Mouse (Mus musculus): Measurements from ENCODE around the gene Igfbp2. TPM values are rescaled to one million over a fixed set of nuclear protein-coding genes. Genes with fewer than 3 reads are reported as not detected.

The Igfbp2 gene
- 0.11 TPM in 1 of 2 replicates, not detected in the other for polyA plus RNA-seq (2012)

DNA sequence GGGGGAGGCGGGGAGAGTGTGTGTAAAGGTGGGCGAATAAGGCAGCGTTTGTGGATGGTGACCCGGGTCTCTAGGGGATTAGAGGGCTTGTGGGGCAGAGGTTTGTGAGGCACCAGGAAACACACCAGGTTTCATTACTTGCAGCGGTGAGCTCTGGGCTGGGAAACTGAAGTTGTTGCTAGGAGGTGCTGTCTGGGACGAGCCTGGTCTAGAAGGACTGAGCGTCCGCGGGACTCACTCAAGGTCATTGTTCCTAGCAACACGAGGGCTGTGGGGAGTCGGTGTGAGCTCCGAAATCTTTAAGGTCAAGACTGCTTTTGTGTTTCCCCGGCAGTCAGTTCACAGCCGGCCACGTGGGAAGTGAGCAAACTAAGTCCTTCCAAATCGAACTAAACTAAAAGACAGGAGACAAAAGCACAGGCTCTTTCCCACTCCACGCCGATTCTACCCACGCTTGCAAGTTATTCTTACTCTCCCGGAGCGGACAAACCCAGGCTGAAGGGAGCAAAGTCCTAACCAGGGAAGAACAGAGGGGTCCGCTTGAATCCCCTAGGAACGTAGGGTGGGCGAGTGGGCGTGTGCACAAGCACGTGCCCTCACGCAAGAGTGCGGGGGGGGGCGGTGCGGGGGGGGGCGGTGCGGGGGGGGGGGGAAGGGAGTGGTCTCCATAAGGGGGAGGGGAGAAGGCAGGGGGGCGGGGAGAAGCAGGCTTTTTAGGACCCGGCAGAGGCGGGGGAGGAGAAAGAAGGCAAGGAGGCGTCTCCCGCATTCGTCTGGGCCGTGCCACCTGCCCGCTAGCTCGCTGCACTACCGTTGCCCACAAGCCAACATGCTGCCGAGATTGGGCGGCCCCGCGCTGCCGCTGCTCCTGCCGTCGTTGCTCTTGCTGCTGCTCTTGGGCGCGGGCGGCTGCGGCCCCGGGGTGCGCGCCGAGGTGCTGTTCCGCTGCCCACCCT is at the start of gene Igfbp2:
Gene Igfbp2, plus strand, starts transcription at position 753 of the 956 bp plus-strand sequence.

DNA sequence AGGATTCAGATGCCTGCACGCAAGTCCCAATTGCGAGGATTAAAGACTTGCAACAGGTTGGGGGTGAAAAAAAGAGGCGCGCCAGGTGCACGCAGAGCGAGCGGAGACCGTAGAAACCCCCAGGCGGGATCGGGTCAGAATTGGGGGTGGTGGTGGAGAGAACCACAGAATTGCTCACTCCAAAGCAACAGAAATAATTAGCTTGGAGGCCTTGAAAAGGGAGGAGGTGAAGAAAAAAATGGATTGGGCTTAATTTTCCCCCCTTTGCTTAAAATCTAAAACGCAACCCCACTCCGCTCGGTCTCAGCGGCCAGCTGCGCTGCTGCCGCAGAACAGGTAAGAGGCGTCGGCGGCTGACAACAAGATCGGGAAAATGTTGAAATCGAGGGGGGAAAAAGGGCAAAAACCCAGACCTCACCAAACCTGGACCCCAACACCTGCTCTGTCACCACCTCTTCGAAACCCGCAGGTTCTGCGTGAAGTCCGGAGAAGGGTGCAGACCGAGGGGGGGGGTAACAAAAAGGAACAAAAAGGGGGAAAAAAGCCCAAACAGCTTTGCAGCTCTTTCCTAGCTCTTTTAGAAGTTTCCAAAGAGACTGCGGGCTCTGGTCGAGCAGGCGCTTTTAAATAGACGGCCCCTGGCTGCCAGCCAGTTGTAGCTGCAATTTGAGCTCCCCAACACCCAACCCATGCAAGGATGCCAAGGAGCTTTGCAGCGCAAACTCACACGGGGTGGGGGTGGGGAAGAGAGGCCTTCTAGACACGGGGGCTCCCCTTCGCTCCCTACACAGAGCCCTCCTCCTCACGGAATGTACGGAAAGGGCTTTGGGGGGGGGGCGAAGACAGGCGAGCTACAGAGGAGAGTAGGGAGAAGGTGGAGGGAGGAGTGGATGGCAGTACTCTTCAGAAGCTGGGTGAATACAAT is 50.2 kb downstream of the Igfbp2 start, which contains the start of gene Igfbp5:
Gene Igfbp5, minus strand, starts transcription at position 598 of the 925 bp plus-strand sequence.

Other genes starting within 250 kb of the Igfbp2 start
- 9.6 and 11.6 TPM in 2 replicates for gene Smarcal1, start 241.3 kb upstream of the Igfbp2 start, polyA plus RNA-seq (2012)
- not detected in 2 replicates for gene Ankar, start 123.9 kb upstream of the Igfbp2 start, polyA plus RNA-seq (2012)
- 150 and 219 TPM in 2 replicates for gene Rpl37a, start 113.2 kb upstream of the Igfbp2 start, polyA plus RNA-seq (2012)
- 0.10 and 0.17 TPM in 2 replicates for gene Igfbp5, start 50.4 kb downstream of the Igfbp2 start, polyA plus RNA-seq (2012)
- not detected in 2 replicates for gene Tnp1, start 191.4 kb downstream of the Igfbp2 start, polyA plus RNA-seq (2012)